Comparison of ENCODE assay signal across 10 mouse cellular contexts in genomic region chr11:100968501-100968900, GRCm38 (mm10). TPM values are rescaled to one million over a fixed set of nuclear protein-coding genes. Genes with fewer than 3 reads are reported as not detected.
DNase-seq lines count a peak whose midpoint lies in the region; ATAC-seq and TF ChIP-seq lines count a peak whose summit lies in the region.
"Had no signal": no experiment of that assay in that cellular context is flagged by ENCODE, and none has a peak within 500 bp of the region (broad histone marks: within the 10 kb centered on the region; RNA-seq: fewer than 3 reads in every experiment).

No protein-coding gene starts in this region.

- peaks cover 100% of the 10 kb centered on the region for H3K27me3 ChIP-seq in forebrain, embryonic 10.5 days (ENCODE audit: poor library complexity, severe bottlenecking)
- peaks cover 45% of the 10 kb centered on the region for H3K27me3 ChIP-seq in forebrain, embryonic 11.5 days (ENCODE audit: control insufficient read depth, insufficient read depth, low read length)
- peaks cover 91% of the 10 kb centered on the region for H3K27me3 ChIP-seq in hindbrain, embryonic 12.5 days
- peaks cover 46% of the 10 kb centered on the region for H3K27me3 ChIP-seq in liver, embryonic 16.5 days (ENCODE audit: control insufficient read depth, insufficient read depth, low read depth, low read length)

- TF ChIP-seq CTCF in lung, adult 2 months (IDR thresholded peaks at IDR 0.05; ENCODE audit: insufficient read depth, low read length): no peak

- no peaks in the 10 kb centered on the region for H3K9me3 ChIP-seq in forebrain, embryonic 10.5 days
- H3K9me3 ChIP-seq in forebrain, embryonic 11.5 days (ENCODE audit: control insufficient read depth, low read length): no peaks in the 10 kb centered on the region
- H3K9me3 ChIP-seq in hindbrain, embryonic 12.5 days (replicated peaks): no peaks in the 10 kb centered on the region
- H3K9me3 ChIP-seq in liver, embryonic 16.5 days (replicated peaks; ENCODE audit: control insufficient read depth, low read length): no peaks in the 10 kb centered on the region

- no peak overlapping the region for H3K27ac ChIP-seq in forebrain, embryonic 10.5 days
- no peak overlapping the region for H3K27ac ChIP-seq in forebrain, embryonic 11.5 days (ENCODE audit: low read depth, low read length)
- H3K27ac ChIP-seq in hindbrain, embryonic 12.5 days: no peak overlapping the region
- no peak overlapping the region for H3K27ac ChIP-seq in liver, embryonic 16.5 days (ENCODE audit: low read length)

- no peak overlapping the region for H3K9ac ChIP-seq in forebrain, embryonic 11.5 days (ENCODE audit: low read length)
- no peak overlapping the region for H3K9ac ChIP-seq in hindbrain, embryonic 12.5 days
- no peak overlapping the region for H3K9ac ChIP-seq in liver, embryonic 16.5 days (ENCODE audit: low read depth, low read length)

- ATAC-seq in forebrain, embryonic 11.5 days (replicated peaks; ENCODE audit: low FRiP score): no peak
- ATAC-seq in hindbrain, embryonic 12.5 days (ENCODE audit: low FRiP score): no peak
- ATAC-seq in liver, embryonic 16.5 days (ENCODE audit: low read depth): no peak
- no peak for ATAC-seq in cerebellum, adult (ENCODE audit: insufficient number of reproducible peaks, low FRiP score, low TSS enrichment)

- 0 out of 2 replicates have a peak overlapping the region, but pooled peaks have one; percentile 47 for H3K4me3 ChIP-seq in forebrain, embryonic 10.5 days
- H3K4me3 ChIP-seq in forebrain, embryonic 11.5 days (ENCODE audit: low read depth, low read length): no peak overlapping the region
- peak overlapping the region; percentile 94 for H3K4me3 ChIP-seq in lung, adult 2 months (replicated peaks; ENCODE audit: extremely low read depth, low read depth, low read length)
- H3K4me3 ChIP-seq in hindbrain, embryonic 12.5 days: no peak overlapping the region
- H3K4me3 ChIP-seq in liver, embryonic 16.5 days (ENCODE audit: low read depth, low read length): peak overlapping the region; percentile 64

- H3K4me1 ChIP-seq in forebrain, embryonic 10.5 days: peaks cover 18% of the 10 kb centered on the region
- peaks cover 10% of the 10 kb centered on the region; the same call in 1 of the 2 replicates for H3K4me1 ChIP-seq in forebrain, embryonic 11.5 days (replicated peaks; ENCODE audit: control insufficient read depth, insufficient read depth, low read length)
- peaks cover 18% of the 10 kb centered on the region for H3K4me1 ChIP-seq in lung, adult 2 months (ENCODE audit: control insufficient read depth, insufficient read depth, low read length)
- H3K4me1 ChIP-seq in hindbrain, embryonic 12.5 days: peaks cover 17% of the 10 kb centered on the region
- peaks cover 16% of the 10 kb centered on the region for H3K4me1 ChIP-seq in liver, embryonic 16.5 days (ENCODE audit: control insufficient read depth, low read depth, low read length)

- no peak overlapping the region for H3K4me2 ChIP-seq in forebrain, embryonic 11.5 days (ENCODE audit: low read depth, low read length, severe bottlenecking)
- peak overlapping the region; percentile 51; the same call in 1 of the 2 replicates for H3K4me2 ChIP-seq in hindbrain, embryonic 12.5 days (replicated peaks)
- H3K4me2 ChIP-seq in liver, embryonic 16.5 days (ENCODE audit: low read depth, low read length): peak overlapping the region; percentile 74; the same call in 1 of the 2 replicates

- DNase-seq in forebrain, embryonic 10.5 days (ENCODE audit: extremely low spot score, low spot score): no peak
- DNase-seq in forebrain, embryonic 11.5 days (ENCODE audit: low spot score): no peak
- peak; percentile 26 for DNase-seq in lung, adult 2 months
- no peak for DNase-seq in lung, adult 18-20 months
- DNase-seq in layer of hippocampus, postnatal 25 days (ENCODE audit: extremely low spot score in 1 of 2, low spot score in 1 of 2): no peak
- DNase-seq: cerebellum, adult 11-12 months; right cerebral cortex, postnatal 14 days had no signal

- 83% methylated on average over 5 of the region's 5 CpGs for WGBS in forebrain, embryonic 10.5 days
- 81% methylated on average over 5 of the region's 5 CpGs for WGBS in forebrain, embryonic 11.5 days
- 30% methylated on average over 5 of the region's 5 CpGs for WGBS in lung, adult 2 months
- WGBS in hindbrain, embryonic 12.5 days: 77% methylated on average over 5 of the region's 5 CpGs
- WGBS in liver, embryonic 16.5 days (ENCODE audit: insufficient replicate concordance): 69% methylated on average over 5 of the region's 5 CpGs

- no peaks in the 10 kb centered on the region for H3K36me3 ChIP-seq in forebrain, embryonic 10.5 days (replicated peaks)
- H3K36me3 ChIP-seq in forebrain, embryonic 11.5 days (ENCODE audit: control insufficient read depth, insufficient read depth, low read length): no peaks in the 10 kb centered on the region
- no peaks in the 10 kb centered on the region for H3K36me3 ChIP-seq in hindbrain, embryonic 12.5 days
- H3K36me3 ChIP-seq in liver, embryonic 16.5 days (ENCODE audit: control insufficient read depth, insufficient read depth): no peaks in the 10 kb centered on the region

- no peak for TF ChIP-seq POLR2A in lung, adult 2 months (IDR thresholded peaks at IDR 0.05; ENCODE audit: borderline replicate concordance, extremely low read depth, low read depth, low read length)

RNA-seq across cellular contexts. Expression of gene Cavin1, which starts 2.2 kb away (rescaled TPM):
- 16.1 and 16.6 TPM in 2 replicates for polyA plus RNA-seq in forebrain, embryonic 10.5 days (2016; fragmentation: Nextera tagmentation; extraction: Ambion mirVana)
- 11.8 and 14.2 TPM in 2 replicates for polyA plus RNA-seq in forebrain, embryonic 11.5 days (2014; fragmentation: Nextera tagmentation; extraction: Ambion mirVana)
- 270 and 280 TPM in 2 replicates for polyA plus RNA-seq in lung, adult 2 months (2012; rRNA removed)
- 51.4 and 63.2 TPM in 2 replicates for polyA plus RNA-seq in hindbrain, embryonic 12.5 days (2016; fragmentation: Nextera tagmentation; extraction: Ambion mirVana)
- 26.0 and 29.7 TPM in 2 replicates for polyA plus RNA-seq in liver, embryonic 16.5 days (2015; fragmentation: Nextera tagmentation; extraction: Ambion mirVana)
- total RNA-seq in layer of hippocampus, postnatal 25 days (2021): 10 to 100 TPM; 14.2 to 15.8 TPM

RNA-seq across cellular contexts. Expression of gene Stat3, which starts 29.2 kb away (rescaled TPM):
- 15.0 and 15.6 TPM in 2 replicates for polyA plus RNA-seq in forebrain, embryonic 10.5 days (2016; fragmentation: Nextera tagmentation; extraction: Ambion mirVana)
- 26.2 and 27.8 TPM in 2 replicates for polyA plus RNA-seq in forebrain, embryonic 11.5 days (2014; fragmentation: Nextera tagmentation; extraction: Ambion mirVana)
- polyA plus RNA-seq in lung, adult 2 months (2012; rRNA removed): 115 and 147 TPM in 2 replicates
- polyA plus RNA-seq in hindbrain, embryonic 12.5 days (2016; fragmentation: Nextera tagmentation; extraction: Ambion mirVana): 41.4 and 47.4 TPM in 2 replicates
- 32.8 and 39.2 TPM in 2 replicates for polyA plus RNA-seq in liver, embryonic 16.5 days (2015; fragmentation: Nextera tagmentation; extraction: Ambion mirVana)
- total RNA-seq in layer of hippocampus, postnatal 25 days (2021): 10 to 100 TPM; 32.9 to 34.4 TPM

RNA-seq across cellular contexts. Expression of gene Atp6v0a1, which starts 40.8 kb away (rescaled TPM):
- polyA plus RNA-seq in forebrain, embryonic 10.5 days (2016; fragmentation: Nextera tagmentation; extraction: Ambion mirVana): 34.5 and 36.9 TPM in 2 replicates
- 44.7 and 47.0 TPM in 2 replicates for polyA plus RNA-seq in forebrain, embryonic 11.5 days (2014; fragmentation: Nextera tagmentation; extraction: Ambion mirVana)
- polyA plus RNA-seq in lung, adult 2 months (2012; rRNA removed): 81.9 and 102 TPM in 2 replicates
- 70.2 and 74.1 TPM in 2 replicates for polyA plus RNA-seq in hindbrain, embryonic 12.5 days (2016; fragmentation: Nextera tagmentation; extraction: Ambion mirVana)
- 47.5 and 49.9 TPM in 2 replicates for polyA plus RNA-seq in liver, embryonic 16.5 days (2015; fragmentation: Nextera tagmentation; extraction: Ambion mirVana)
- 100 to 1,000 TPM; 446 to 454 TPM for total RNA-seq in layer of hippocampus, postnatal 25 days (2021)

Comparison
In these comparisons a context has a peak if more than half of its experiments do, and no peak if none do; other contexts are left out.
1. H3K4me3 ChIP-seq: peak in forebrain, embryonic 10.5 days (single experiment), lung, adult 2 months (single experiment) and liver, embryonic 16.5 days (single experiment); none in forebrain, embryonic 11.5 days (single experiment) and hindbrain, embryonic 12.5 days (single experiment).